Mouse (Mus musculus) lung, adult 2 months (tissue): ENCODE data around the gene Sox5.

Source experiments
- CTCF ChIP-seq: fragments of 200-500 bp; IDR thresholded peaks from 2 replicates; pipeline ENCODE4 v1.5.1; 2011; ENCODE audit warnings: mild to moderate bottlenecking, low read length, control low read depth; ENCODE audit not compliant: insufficient read depth
- POLR2A ChIP-seq: fragments of 200-500 bp; IDR thresholded peaks from 2 replicates; pipeline ENCODE4 v1.6.1; 2011; ENCODE audit warnings: low read depth, mild to moderate bottlenecking, control low read depth, low read length, borderline replicate concordance; ENCODE audit errors: extremely low read depth

DNA sequence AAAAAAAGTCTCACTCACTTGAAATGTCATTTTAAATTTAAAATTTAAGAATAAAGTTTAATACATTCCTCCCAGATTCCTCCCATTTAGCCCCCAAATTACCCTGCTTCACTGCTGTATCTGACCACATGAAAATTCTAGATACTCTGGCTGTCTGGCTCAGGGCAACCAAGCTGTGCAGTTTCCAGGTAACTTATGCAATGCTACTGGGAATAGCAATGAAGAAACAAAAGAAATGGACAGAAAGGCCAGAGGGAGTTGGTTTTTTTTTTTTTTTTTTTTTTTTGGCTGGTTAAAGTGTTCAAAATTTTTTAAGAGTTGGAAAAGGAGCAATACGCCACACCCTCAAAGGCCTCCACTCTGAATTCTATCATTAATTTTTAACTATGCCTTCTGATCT, 73.8 kb downstream of the Sox5 start:
- TF ChIP-seq CTCF (no peak), POLR2A (no peak)
